Mouse (Mus musculus) ES-Bruce4 (cell line): ENCODE results near the gene Myh9.

Source experiments
- CTCF ChIP-seq: IDR thresholded peaks from one replicate; pipeline ENCODE4 v1.8.1; 2011; ENCODE audit warnings: low read depth, low read length
- EP300 ChIP-seq: IDR thresholded peaks from 2 replicates; pipeline ENCODE4 v1.6.1; 2011; ENCODE audit warnings: low read depth, low read length; ENCODE audit not compliant: insufficient read depth
- POLR2A ChIP-seq: IDR thresholded peaks from one replicate; pipeline ENCODE4 v1.8.1; 2011; ENCODE audit warnings: low read length; ENCODE audit not compliant: insufficient read depth

DNA sequence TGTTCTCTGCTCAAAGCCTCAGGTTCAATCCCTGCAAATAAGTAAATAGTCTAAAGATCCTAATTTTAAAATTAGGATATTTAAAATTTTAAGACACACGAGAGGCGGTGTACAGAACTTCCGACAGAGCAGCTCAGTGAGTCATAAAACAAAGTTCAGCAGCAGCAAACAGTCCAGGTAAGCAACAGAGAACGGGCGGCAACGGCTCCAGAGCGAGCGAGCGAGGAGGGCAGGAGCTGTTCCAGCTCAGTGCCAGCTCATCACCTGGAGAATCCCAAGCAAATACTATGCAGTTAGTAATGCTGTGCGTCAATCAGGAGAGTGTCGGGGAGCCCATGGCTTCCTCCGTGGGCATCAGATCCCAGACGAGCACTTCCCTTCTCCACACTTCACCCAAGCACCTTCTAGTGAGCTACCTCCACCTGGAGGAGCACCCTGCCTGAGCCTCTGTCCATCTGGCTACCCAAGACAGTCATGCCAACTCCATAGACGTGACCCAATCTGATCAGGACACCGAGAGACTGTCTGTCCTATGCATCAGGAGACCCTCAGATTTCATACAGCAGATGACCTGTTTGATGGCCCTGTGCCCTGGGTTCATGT is 23.3 kb downstream of the Myh9 start:
- TF ChIP-seq CTCF (no peak), POLR2A (no peak), EP300 (no peak)
